Mouse (Mus musculus) hindbrain, embryonic 12.5 days (tissue): ENCODE measurements around the gene Gm20388. TPM values are rescaled to one million over a fixed set of nuclear protein-coding genes. Genes with fewer than 3 reads are reported as not detected.
A peak's percentile ranks its signal among the peaks of the same experiment; 100 is the strongest.

Experiments used
- ATAC-seq: fragments of 200-750 bp; cut with Nextera tagmentation; 2 replicates; pipeline ENCODE4 v1.8.0; 2017; ENCODE audit warnings: moderate TSS enrichment; ENCODE audit not compliant: low FRiP score
- H3K27ac ChIP-seq: fragments of 300-500 bp; sonication (generic); 2 replicates; pipeline ENCODE4 v1.5.1; 2016; ENCODE audit warnings: mild to moderate bottlenecking
- H3K27me3 ChIP-seq: fragments of 300-500 bp; sonication (generic); 2 replicates; pipeline ENCODE4 v1.6.1; 2016; ENCODE audit warnings: mild to moderate bottlenecking
- H3K36me3 ChIP-seq: fragments of 300-500 bp; sonication (generic); 2 replicates; pipeline ENCODE4 v1.6.1; 2016; ENCODE audit warnings: mild to moderate bottlenecking
- H3K4me1 ChIP-seq: fragments of 300-500 bp; sonication (generic); 2 replicates; pipeline ENCODE4 v1.6.1; 2016
- H3K4me2 ChIP-seq: fragments of 300-500 bp; sonication (generic); replicated peaks from 2 replicates; pipeline ENCODE4 v1.6.1; 2016; ENCODE audit warnings: mild to moderate bottlenecking
- H3K4me3 ChIP-seq: fragments of 300-500 bp; sonication (generic); 2 replicates; pipeline ENCODE4 v1.5.1; 2016; ENCODE audit warnings: mild to moderate bottlenecking
- H3K9ac ChIP-seq: fragments of 300-500 bp; sonication (generic); 2 replicates; pipeline ENCODE4 v1.6.1; 2016; ENCODE audit warnings: mild to moderate bottlenecking, moderate library complexity
- H3K9me3 ChIP-seq: fragments of 300-500 bp; sonication (generic); replicated peaks from 2 replicates; pipeline ENCODE4 v1.6.1; 2016; ENCODE audit warnings: mild to moderate bottlenecking
- WGBS: fragments of 180-500 bp; shearing (Covaris S2); methylation state at CpG from one replicate; pipeline ENCODE4 v1.1.7; 2016; 5-methylcytosine and 5-hydroxymethylcytosine counted together
- polyA plus RNA-seq: library from polyadenylated mRNA; unstranded; fragments of >200 nt; fragmentation: Nextera tagmentation; extraction: Ambion mirVana; gene quantifications from 2 replicates; pipeline ENCODE4 v1.2.1, GENCODE M21; 2016

Gene Gm20388
- polyA plus RNA-seq, 1 experiment from 2014 or later = not detected

DNA sequence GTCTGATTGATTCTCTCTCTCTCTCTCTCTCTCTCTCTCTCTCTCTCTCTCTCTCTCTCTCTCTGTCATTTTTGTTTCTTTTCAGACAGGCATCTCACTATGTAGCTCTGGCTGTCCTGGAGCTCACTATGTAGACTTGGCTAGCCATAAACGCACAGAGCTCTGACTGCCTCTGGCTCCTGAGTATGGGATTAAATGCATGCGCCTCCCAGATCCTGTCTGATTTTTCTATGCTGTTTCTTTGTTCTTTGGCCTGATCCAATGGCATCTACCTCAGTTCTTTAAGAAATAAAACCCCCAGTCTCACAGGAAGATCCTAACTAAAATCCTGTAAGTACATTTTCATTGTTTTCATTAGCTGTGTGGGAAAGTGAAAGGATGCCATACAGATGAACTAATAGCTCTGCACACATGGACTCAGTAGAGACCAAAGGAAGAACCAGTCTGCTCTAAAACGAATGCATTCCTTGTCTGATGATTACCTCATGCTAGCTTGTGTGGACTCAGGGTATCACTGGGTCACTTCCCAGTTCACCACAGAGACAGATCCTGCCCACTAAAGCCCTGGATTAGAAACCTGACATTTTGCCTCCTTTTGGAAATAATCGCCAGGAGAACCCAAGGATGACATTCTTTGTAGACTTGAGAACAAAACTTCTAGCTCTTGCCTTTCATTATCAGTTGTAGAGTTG, 4156.6 kb downstream of the Gm20388 start:
- no peak overlapping the region for H3K9ac ChIP-seq
- no peak overlapping the region for H3K4me2 ChIP-seq
- peaks cover 15% of the 10 kb centered on the region for H3K4me1 ChIP-seq
- H3K36me3 ChIP-seq = no peaks in the 10 kb centered on the region
- H3K27ac ChIP-seq = no peak overlapping the region
- WGBS = 82% methylated on average over 4 of the region's 4 CpGs
- no peak overlapping the region for H3K4me3 ChIP-seq
- no peak for ATAC-seq
- no peaks in the 10 kb centered on the region for H3K9me3 ChIP-seq
- H3K27me3 ChIP-seq = no peaks in the 10 kb centered on the region

DNA sequence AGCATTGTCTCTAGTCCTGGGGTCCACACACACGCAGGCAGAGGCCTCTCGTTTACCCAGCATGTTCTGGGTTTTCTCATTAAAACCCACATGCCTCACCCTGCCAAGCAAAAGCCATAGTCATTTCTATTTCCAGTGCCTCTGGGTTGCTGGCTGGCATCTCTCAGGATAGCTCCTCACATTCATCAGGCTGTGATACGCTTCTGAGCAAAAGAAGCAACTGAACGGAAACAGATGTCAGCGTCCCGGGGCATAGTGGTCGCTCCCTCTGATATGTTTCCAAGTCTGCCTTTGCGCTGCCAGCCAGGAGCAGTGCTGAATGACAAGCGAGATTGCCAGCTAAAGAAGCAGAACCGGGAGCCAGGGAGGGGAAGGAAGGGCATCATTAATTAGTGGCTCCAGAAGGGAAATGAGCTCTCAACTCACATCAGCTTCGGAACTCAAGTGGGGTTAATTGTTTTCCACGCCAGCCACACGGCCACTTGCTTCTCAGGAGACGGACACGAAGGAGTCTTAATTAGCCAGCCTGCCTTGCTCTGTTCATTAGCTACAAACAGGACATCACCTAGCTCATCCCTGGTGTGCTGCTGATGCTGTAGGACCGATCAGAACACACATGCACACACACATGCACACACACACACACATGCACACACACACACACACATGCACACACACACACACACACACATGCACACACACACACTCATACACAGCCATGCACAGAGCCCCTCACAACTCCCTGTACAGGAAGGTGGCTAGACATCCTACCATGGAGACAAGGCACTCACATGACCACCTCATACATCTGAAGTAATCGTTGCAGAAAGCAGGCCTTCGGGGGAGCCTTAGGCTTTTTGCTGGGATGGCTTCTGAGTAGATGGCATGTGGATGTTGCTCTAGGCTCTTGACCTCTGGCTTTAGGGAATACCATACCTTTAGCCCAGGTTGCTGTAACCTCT, 4160.0 kb downstream of the Gm20388 start:
- 31% methylated on average over 18 of the region's 18 CpGs for WGBS
- Histone ChIP-seq H3K4me3 (no peak overlapping the region), H3K27ac (peak overlapping the region; percentile 67), H3K4me1 (peaks cover 15% of the 10 kb centered on the region), H3K27me3 (no peaks in the 10 kb centered on the region), H3K9me3 (no peaks in the 10 kb centered on the region), H3K9ac (0 out of 2 replicates have a peak overlapping the region, but pooled peaks have one; percentile 8), H3K36me3 (no peaks in the 10 kb centered on the region), H3K4me2 (peak overlapping the region; percentile 13; the same call in 1 of the 2 replicates)
- ATAC-seq = peak; percentile 52; the same call in 1 of the 2 replicates

DNA sequence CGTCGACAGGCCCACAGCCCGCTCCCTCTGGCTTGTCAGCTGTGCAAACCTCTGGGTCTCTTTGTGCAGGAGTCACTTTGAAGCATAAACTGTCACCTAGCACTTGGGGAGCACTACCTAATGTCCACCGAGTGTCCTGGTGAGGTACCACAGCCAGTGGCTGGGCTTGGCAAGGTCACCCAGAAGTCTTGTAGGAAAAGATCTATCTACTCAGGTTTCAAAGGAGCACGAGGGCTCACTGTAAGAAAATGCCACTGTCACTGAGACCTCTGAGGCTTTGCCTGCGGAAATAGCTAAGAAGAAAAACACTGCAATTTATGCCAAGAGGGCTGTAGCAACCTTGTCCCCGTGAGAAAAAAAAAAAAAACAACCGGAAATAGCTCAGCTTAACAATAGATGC, 4165.3 kb downstream of the Gm20388 start:
- H3K4me2 ChIP-seq = no peak overlapping the region
- no peak overlapping the region for H3K4me3 ChIP-seq
- ATAC-seq = no peak
- H3K9ac ChIP-seq = no peak overlapping the region
- no peaks in the 10 kb centered on the region for H3K27me3 ChIP-seq
- H3K9me3 ChIP-seq = no peaks in the 10 kb centered on the region
- peaks cover 18% of the 10 kb centered on the region for H3K4me1 ChIP-seq
- H3K27ac ChIP-seq = no peak overlapping the region
- 54% methylated on average over 8 of the region's 8 CpGs for WGBS
- no peaks in the 10 kb centered on the region for H3K36me3 ChIP-seq

DNA sequence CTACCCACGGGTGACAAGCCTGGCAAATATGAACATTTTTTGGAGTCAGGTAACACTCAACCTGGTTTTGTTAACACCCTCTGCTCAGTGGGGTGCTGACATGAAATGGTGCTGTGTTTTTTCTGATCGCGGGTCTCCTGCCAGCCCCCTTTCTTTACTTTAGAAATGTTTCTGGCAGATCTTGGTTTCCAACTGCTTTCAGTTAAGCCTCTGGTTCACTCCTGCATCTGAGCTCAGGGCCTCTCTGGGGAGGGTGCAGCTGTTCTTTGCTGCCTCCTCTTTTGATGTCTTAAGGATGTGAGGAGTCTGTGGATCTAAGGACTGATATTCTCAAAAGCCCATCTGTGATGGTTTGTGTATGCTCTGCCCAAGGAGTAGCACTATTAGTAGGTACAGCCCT, 4165.8 kb downstream of the Gm20388 start:
- no peak overlapping the region for H3K9ac ChIP-seq
- no peak overlapping the region for H3K4me2 ChIP-seq
- no peaks in the 10 kb centered on the region for H3K9me3 ChIP-seq
- H3K27me3 ChIP-seq = no peaks in the 10 kb centered on the region
- 61% methylated on average over 3 of the region's 3 CpGs for WGBS
- no peaks in the 10 kb centered on the region for H3K36me3 ChIP-seq
- no peak for ATAC-seq
- no peak overlapping the region for H3K27ac ChIP-seq
- H3K4me3 ChIP-seq = no peak overlapping the region
- peaks cover 15% of the 10 kb centered on the region; the same call in 1 of the 2 replicates for H3K4me1 ChIP-seq

DNA sequence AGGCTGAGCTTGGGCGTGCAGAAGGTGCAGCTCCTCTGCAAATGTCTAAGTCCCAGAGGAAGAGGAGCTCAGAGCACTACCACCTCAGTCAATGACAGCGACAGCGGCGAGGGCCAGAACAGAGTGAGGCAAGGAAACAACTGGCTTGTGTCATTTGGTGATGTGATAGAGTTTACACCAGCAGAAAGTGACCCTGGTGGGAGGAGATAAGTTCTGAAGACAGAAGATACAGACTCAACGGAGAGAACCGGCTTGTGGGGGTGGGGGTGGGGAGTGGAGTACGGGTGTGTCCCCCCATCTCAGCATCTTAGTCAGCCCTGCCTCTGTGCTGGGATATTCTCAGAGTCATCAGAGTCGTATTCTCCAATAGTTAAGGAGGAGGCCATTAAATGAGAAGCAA, 4166.7 kb downstream of the Gm20388 start:
- no peak overlapping the region for H3K4me3 ChIP-seq
- no peaks in the 10 kb centered on the region for H3K27me3 ChIP-seq
- WGBS = 83% methylated on average over 8 of the region's 8 CpGs
- H3K36me3 ChIP-seq = no peaks in the 10 kb centered on the region
- no peaks in the 10 kb centered on the region for H3K9me3 ChIP-seq
- ATAC-seq = no peak
- no peak overlapping the region for H3K9ac ChIP-seq
- no peak overlapping the region for H3K27ac ChIP-seq
- peaks cover 15% of the 10 kb centered on the region; the same call in 1 of the 2 replicates for H3K4me1 ChIP-seq
- no peak overlapping the region for H3K4me2 ChIP-seq

DNA sequence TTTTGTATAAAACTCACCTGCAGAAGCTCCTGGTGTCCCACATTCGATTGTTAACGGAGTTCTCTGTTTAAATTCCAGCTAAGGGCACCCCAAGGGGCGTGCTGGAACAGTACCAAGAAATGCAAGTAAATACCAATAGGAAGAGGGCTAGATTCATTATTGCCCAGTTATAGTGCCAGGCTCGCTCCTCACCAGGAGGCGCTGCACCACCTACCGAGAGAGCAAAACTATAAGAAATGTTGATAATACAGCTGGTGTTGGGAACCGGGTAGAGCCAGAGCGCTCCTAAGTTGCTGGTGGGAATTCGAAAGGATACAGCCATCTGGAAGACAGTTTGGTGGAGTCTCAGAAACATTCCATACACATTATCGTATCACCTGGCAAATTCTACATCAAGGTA, 4167.4 kb downstream of the Gm20388 start:
- Histone ChIP-seq H3K4me2 (no peak overlapping the region), H3K27me3 (no peaks in the 10 kb centered on the region), H3K9me3 (no peaks in the 10 kb centered on the region), H3K4me1 (peaks cover 15% of the 10 kb centered on the region; the same call in 1 of the 2 replicates), H3K36me3 (no peaks in the 10 kb centered on the region), H3K27ac (no peak overlapping the region), H3K4me3 (no peak overlapping the region), H3K9ac (no peak overlapping the region)
- no peak for ATAC-seq
- 88% methylated on average over 10 of the region's 10 CpGs for WGBS

DNA sequence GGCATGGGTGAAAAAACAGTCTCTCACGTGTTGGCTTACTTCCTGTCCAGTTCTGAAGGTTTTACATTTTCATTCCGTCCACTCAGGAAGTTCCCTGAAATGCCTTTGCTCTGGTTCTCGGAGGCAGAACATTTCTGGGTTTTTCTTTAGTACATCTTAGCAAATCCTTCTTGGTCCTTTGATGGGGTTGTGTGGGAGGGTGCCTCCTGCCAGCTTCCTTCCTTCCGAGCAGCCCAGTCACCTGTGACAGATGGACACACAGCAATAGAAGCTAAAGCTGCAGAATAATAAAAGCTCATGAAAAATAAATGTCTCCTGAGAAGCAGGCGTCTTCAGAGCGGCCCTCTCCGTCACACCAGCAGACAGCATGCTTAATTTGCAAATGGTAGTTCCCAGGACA, 4168.3 kb downstream of the Gm20388 start:
- H3K27ac ChIP-seq = no peak overlapping the region
- peaks cover 15% of the 10 kb centered on the region; the same call in 1 of the 2 replicates for H3K4me1 ChIP-seq
- H3K9me3 ChIP-seq = no peaks in the 10 kb centered on the region
- H3K4me2 ChIP-seq = no peak overlapping the region
- H3K4me3 ChIP-seq = no peak overlapping the region
- 56% methylated on average over 7 of the region's 7 CpGs for WGBS
- no peaks in the 10 kb centered on the region for H3K36me3 ChIP-seq
- ATAC-seq = no peak
- no peaks in the 10 kb centered on the region for H3K27me3 ChIP-seq
- H3K9ac ChIP-seq = no peak overlapping the region

DNA sequence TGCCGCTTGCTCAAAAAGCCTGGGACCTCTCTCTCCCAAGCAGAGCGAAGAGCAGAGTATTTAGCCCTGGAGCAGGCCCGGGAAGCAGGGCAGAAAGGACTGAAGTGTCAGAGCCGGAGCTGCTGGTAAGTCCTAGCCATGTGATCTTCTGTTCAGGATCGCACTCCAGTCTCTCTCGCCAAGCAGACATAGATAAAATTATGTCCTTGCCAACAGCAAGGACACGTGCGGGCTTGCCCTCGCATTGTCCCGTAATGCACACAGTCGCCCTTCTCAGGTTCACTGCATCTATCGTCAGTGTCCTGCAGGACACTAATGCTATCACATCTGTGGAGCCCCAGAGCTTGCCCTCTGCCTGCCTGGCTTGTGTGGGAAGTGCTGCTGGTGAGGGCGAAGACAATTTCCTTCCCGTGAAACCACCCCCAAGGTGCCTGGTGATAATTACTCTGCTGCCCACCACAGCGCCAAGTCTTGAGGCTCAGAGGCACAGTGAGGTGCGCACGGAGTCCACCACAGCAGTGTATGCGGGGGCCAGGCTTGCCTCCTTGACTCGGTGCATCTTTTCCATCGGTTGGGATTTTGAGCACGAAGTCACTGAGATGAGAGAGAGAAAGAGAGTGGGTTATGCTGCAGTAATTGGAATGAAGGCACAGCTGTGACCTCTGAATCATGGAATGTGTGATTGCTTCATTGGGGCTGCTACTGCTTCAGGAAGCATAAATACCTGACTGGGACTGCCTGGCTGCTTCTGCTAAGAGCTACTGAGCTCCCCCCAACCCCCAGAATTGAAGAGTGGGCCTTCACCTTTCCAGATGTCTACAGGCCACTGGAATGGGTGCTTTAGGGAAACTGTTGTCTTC, 4170.1 kb downstream of the Gm20388 start:
- H3K27ac ChIP-seq = peak overlapping the region; percentile 30; the same call in 1 of the 2 replicates

DNA sequence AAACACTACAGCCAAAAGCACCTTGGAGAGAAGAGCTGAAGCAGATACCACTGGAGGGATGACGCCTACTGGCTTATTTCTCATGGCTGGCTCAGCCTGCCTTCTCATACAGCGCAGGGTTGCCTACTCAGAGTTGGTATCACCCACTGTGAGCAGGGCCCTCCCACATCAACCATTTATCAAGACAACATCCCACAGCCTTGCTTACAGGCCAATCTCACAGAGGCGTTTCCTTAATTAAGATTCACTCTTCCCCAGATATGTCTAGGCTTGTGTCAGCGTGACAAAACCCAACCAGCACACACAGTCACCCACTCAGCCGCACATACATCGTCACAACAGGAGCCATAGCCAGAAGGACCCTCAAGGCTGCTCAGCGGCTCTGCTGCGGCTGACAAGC, 4172.0 kb downstream of the Gm20388 start:
- ATAC-seq = no peak
- H3K4me3 ChIP-seq = no peak overlapping the region
- H3K27ac ChIP-seq = no peak overlapping the region
- H3K36me3 ChIP-seq = no peaks in the 10 kb centered on the region
- H3K9me3 ChIP-seq = no peaks in the 10 kb centered on the region
- peaks cover 11% of the 10 kb centered on the region; the same call in 1 of the 2 replicates for H3K4me1 ChIP-seq
- WGBS = 91% methylated on average over 8 of the region's 8 CpGs
- no peaks in the 10 kb centered on the region for H3K27me3 ChIP-seq
- H3K4me2 ChIP-seq = no peak overlapping the region
- H3K9ac ChIP-seq = no peak overlapping the region

More for the DNA sequence above, 4170.1 kb downstream of the Gm20388 start:
- no peak overlapping the region for H3K4me2 ChIP-seq
- no peaks in the 10 kb centered on the region for H3K36me3 ChIP-seq
- no peaks in the 10 kb centered on the region for H3K9me3 ChIP-seq
- H3K9ac ChIP-seq = no peak overlapping the region
- no peaks in the 10 kb centered on the region for H3K27me3 ChIP-seq
- WGBS = 82% methylated on average over 21 of the region's 21 CpGs
- H3K4me3 ChIP-seq = no peak overlapping the region
- peaks cover 15% of the 10 kb centered on the region; the same call in 1 of the 2 replicates for H3K4me1 ChIP-seq
- ATAC-seq = no peak

DNA sequence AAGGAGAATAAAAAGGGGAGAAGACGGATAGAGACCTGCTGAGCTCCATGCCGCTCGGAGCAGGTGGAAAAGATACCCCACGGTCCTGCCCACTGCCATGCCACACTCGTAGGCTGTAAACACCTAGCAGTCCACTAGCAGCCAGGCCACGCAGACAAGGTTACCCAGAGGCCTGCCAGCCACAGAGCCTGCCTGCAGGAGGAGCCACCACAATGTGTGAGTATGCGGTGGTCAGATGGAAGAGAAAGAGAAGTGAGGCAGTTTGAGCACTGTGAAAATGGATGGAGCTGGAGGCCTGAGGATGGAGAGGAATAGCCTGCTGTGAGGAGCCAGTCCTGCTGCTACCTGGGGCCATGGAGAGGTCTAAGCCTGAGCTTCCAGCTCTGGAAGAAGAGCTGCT, 4173.0 kb downstream of the Gm20388 start:
- Histone ChIP-seq H3K9me3 (no peaks in the 10 kb centered on the region), H3K27me3 (no peaks in the 10 kb centered on the region), H3K36me3 (no peaks in the 10 kb centered on the region), H3K4me3 (no peak overlapping the region), H3K4me1 (peaks cover 17% of the 10 kb centered on the region), H3K4me2 (no peak overlapping the region), H3K9ac (no peak overlapping the region), H3K27ac (no peak overlapping the region)
- no peak for ATAC-seq
- 71% methylated on average over 7 of the region's 7 CpGs for WGBS

DNA sequence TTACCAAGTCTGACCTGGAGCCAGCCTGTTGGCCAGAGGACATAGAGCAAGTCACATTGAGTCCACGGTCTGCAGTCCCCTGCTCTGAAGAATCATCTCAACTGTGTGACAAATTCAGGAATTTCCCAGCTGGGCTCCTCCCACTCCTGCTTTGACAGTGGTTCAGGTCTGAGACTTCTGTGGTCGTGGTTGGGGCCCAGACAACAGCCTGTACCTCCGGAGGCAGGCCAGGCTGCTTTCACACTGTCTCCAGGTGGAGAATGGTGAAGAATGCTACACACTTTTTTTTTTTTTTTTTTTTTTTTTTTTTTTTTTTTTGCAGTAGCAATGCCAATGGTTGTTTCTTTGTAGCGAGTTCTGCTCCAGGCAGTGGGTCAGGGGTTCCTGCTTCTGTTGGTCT, 4175.0 kb downstream of the Gm20388 start:
- Histone ChIP-seq H3K4me1 (peaks cover 6% of the 10 kb centered on the region), H3K9ac (no peak overlapping the region), H3K4me3 (no peak overlapping the region), H3K36me3 (no peaks in the 10 kb centered on the region), H3K27ac (no peak overlapping the region), H3K27me3 (no peaks in the 10 kb centered on the region), H3K4me2 (no peak overlapping the region), H3K9me3 (no peaks in the 10 kb centered on the region)
- no peak for ATAC-seq
- 73% methylated on average over 4 of the region's 4 CpGs for WGBS
